Mouse (Mus musculus): ENCODE data around the gene Egflam.
A peak's percentile ranks its signal among the peaks of the same experiment; 100 is the strongest.

Egflam gene

DNA sequence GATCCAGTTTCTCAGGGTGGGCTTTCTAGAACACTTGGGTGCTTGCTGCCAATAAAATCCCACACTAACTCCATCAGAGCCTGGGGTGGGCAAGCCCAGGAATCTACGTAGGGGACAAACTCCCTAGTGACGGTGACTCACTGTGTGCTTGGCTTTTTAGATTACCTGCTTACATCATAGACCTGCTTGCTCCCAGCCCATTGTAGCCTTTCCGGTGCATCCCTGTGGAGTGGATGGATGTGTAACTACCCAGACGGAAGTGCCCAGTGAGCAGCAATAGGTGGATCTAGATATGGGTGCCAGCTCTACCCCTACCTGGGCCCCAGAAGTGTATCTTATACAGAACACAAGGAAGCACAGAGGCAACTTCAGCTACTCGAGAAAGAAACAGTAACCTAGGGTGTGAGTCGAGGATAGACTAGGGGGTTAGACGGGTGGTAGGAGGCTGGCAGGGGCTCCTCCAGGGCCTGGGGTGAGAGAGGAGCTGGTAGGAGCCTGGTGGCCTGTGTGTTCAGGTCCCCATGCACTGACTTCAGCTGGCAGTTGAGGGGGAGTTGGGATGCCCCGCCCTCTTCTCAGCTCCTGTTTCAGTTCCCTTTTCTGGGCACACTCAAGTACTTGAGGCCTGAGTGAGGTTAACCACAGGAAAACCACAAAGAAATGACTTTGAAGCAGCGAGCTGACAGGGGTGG is 181.5 kb downstream of the Egflam start:
- DNase-seq (ENCODE audit: low read depth) = peak; percentile 95

DNA sequence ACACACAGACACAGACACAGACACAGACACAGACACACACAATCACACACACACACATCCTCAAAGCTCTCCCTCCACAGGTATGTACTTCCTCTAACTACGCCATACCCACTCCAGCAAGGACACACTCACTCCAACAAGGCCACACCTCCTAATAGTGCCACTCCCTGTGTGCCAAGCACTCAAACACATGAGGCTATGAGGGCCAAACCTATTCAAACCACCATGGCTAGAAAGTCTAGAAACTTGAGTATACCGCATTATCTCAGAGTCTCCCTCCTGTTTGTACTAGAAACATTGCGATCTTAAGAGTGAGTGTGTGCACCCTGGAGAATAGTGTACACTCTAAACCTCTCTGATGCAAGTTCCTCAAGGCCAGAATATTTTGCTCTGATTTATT is 182.3 kb downstream of the Egflam start:
- no peak for DNase-seq (ENCODE audit: low read depth)

DNA sequence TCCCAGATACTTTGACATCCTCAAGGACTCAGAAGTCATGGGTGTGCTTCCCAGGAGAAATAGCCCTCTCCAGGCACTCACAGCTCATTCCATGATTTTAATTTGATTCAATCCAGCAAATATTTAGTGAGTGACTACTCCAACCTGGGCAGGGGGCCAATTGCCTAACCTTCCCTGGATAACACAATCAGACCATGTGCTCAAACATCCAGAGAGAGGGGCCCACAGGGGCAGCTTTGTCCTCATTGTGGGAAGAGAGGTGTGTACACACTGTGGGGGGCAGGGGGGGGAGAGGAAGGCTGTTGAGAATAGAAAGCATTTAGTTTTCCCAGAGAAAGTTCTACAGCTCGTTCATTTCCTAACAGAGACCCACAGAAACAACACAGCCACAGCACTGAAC is 184.5 kb downstream of the Egflam start:
- no peak for DNase-seq (ENCODE audit: low read depth)

DNA sequence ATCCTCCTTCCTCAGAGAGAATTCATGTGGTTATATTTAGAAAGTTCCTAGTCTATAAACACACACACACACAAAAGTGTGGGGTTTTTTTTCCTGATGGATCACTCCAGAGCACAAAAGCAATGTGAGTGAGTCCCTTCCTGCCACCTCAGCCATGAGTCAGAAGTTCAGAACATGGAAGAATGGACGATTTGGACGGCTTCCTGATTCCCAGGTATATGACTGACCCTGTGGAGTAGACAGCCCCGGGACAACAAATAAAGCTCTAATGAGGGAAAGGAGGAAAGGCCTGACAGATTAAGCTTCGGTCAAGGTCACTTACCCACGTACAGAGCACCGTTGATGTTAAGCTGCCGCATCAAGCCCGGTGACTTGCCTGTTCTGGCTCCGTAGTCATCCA is 190.0 kb downstream of the Egflam start:
- DNase-seq (ENCODE audit: low read depth) = no peak

DNA sequence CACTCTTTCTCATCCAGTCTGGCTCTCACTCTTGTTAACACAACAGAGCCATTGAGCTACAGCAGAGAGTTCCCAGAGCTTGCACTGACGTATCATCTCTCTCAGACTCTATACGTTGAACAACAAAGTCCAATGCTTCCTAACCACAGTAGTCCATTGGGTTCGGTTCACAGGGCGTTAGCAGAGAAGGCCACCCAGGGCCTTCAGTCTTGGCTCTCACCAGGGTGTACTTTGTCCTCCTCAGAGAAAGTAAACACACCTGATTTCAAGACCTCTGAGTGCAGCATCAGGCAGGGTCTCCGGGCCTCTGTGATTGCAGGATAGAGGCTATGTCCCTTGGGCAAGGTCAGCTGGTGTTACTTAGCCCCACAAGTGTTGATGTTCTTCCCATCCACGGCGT is 190.9 kb downstream of the Egflam start:
- no peak for DNase-seq (ENCODE audit: low read depth)

DNA sequence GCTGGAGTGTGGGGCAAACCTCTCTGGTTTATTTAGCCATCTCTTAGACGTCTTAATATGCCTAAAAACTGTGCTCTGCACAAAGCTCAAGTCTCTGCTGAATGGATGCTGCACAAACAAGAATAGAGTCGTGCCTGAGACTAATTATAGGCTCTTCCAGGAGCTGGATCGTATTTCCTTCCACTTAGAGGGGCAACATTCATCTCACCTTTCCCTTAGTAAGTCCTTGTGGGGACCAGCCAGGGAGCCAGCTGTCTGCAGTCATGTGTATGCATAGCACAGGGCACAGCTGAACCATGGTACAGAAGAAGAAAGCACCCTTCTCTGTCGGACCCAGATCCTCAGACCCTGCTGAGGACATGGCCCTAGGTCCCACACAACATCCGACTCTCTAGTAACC is 192.1 kb downstream of the Egflam start:
- DNase-seq (ENCODE audit: low read depth) = no peak

DNA sequence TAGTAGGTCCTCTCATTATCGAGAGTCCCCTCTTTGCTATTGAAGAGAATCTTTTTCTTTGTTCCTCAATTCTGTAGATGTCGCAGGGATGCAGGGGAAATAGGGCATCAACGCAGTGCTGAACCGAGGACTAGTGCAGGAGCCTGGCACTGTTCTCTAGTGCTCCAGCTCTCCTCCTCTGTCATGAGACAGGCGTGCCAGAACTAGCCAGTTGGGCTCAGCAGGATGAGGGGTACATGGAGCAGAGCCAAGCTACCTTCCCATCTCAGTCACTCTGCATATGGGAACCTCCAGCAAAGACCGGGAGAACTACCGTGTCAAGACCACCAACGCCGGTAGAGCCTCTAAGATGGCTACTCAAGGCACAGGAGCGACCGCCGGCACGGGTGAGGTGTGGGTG is 193.3 kb downstream of the Egflam start:
- no peak for DNase-seq (ENCODE audit: low read depth)

DNA sequence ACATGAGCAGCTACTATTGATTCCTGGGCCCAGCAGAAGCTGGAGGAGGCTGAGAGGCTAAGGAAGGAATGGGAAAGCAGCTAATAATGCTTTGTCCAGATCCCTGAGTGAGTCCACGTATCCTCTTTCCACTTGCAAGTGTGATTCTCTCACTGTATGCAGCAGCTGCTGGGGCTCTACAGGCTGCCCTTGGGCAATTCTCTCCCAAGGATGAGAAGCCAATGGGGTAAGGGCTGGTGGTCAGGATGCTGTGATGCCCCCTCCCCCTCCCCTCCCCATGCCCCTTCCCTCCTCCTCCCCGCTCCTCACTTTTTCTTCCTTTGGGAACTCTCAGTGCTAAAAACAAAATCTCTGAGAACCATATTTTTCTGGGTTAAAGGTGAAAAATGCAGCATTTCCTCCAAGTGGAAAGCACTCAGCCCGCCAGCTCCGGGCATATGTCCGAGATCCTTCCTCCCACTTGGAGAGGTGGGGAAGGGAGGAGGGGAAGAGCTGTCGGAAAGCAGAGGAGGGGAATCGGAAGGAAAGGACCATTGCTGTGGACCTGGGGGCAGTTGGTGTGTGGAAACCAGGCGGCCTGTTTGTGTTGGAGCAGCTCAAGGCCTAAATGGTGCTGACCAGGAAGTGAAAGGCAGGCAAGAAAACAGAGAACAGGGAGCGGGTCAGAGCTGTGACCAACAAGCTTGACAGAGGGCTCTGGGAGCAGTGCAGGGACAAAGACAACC is 194.4 kb downstream of the Egflam start:
- DNase-seq (ENCODE audit: low read depth) = no peak

DNA sequence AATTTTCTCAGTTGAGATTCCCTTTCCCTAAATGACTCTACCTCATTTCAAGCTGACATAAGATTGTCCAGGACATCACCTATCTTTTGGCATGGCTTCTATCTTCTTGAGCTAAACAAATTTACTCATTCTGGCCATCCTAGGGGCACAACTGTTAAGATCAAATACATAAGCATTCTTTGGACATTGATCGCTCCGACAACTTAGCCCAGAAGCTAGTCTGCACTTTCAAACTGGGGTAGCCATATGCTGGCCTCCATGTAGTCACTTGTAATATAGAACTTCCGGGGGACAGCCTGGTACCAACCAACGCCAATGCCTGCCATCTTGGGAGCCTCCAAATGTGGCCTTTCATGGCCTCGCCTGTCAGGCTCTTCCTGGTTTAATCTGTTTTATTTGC is 195.2 kb downstream of the Egflam start:
- no peak for DNase-seq (ENCODE audit: low read depth)

DNA sequence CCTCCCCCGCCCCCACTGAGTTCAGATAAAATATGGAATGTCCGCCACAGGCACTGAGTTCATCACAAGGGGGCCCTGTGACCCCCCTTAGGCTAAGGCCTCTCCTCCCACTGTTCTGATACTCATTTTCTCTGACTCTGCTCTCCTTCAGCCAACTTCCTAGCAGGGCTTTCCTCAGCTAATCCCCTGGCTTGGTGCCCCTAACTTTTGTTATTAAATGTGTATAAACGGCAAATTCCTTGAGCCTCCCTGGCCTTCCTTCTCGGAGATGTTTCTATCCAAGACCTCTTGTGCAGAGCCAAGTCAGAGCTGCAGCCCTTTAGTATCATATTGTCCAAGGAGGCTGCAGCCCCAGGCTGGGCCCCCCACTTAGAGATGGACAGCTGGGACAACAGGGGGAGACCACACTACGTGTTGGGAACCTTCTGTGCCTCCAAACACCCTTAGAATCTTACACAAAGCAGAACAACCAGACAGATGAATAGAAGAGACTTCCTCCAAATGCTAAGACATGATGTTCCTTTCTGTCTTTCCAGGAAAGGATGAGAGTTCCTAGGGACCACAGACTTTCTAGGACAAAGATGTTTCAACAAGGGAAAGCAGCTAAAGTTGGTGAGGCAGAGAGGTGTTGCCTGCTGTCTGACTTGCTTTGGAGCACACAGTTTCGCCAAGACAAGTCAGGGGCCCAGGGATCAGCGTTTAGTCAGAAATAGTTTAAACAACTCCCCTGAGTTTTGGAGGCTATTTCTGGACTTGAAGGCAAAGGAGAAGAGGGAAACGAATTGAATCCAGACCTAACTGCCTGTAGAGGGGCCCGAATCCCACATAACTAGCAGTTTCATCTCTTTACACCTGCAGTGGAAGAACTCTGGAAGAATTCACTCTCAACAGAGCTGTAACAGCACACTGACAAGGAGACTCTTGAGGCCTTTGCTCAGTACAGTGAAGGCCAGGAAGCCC is 196.5 kb downstream of the Egflam start:
- no peak for DNase-seq (ENCODE audit: low read depth)

DNA sequence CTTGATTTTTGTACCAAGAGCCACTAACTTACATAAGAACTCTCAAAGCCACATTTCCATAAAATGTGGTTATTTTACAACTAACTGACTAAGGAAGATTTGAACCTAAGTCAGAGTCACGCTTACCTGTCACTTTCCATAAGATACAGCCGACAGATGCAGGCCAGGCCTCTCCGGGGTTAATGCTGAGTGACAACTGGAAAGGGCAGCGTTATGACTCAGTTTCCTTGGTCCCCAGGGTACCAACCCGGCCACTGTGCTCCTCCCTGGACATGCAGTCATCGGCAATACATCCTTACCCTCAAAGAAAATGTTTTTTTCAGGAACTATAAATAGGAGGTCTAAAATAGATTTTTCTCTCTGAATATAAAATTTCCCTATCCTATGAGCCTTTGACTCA is 197.9 kb downstream of the Egflam start:
- no peak for DNase-seq (ENCODE audit: low read depth)

DNA sequence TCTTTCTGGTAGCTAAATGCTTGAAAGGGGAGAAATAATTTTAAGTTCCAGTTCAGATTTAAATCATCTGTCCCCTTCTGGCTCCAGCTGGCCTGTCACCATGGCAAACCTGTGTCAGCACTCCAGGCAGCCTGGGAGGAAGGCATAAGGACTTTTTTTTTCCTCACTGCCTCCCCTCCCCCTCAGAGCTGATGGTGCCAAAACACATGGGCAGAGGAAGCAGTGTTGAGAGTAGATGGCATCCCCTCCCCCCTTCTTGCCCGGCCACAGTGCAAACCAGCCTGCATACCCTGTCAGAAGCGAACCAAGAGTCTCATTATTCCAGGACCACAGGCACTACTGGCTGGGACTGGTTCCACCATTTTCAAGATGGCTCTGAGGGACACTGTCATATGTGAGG is 199.4 kb downstream of the Egflam start:
- DNase-seq (ENCODE audit: low read depth) = no peak

DNA sequence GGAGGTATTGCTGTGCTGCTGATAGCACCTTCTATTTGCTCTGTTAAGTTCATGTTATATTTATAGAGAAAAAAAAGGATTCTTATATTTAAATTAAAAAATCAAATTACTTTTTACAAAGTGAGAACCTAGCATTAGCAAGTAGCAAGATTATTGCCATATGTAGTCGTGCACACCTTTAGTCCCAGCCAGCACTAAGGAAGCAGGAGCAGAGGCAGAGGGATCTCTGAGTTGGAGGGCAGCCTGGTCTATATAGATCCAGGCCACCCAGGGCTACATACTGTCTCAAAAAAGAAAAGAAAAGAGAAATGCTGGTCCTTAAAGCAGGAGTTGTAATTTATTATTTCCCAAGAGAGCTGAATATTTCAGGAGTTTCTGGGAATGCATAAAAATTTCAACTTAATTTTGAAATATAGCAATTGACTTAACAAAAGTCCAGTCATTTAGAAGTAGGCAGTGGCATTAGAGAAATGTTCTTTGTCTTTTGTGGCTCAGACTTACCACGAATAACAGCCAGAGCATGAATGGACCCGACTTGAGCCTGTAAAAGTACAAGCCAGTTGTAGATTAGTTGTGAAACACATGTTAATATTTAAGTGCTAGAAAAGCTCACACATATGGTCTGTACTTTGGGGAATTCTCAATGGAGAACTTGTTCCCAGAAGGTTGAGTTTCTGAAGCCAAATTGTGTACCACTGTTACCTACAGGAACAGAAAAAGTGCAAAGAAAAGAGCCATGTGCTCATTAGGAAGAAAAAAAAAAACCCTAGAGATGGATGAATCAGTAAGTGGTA is 200.3 kb downstream of the Egflam start:
- DNase-seq (ENCODE audit: low read depth) = no peak

DNA sequence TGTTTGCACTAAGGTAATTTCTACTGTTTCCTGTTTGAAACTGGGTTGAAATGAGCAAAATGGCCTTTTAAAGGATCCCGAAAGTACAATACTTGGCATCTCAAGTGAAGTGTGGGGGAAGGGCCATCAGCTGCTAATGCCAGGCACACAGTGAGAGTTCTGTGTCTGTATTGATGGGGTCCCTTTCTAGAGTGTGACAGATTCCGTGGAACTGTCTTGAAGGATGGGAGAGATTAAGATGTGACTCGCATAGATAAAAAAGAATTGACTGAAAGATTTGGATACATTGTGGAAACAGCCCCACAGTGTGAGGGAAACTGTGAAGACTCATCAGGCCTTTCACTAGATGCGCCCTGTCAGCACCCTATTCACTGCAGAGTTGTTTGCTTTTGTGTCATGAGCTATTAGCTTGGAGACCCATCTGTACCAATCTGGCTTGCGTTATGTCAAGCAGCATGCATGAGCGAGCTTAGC is 203.4 kb downstream of the Egflam start:
- no peak for DNase-seq (ENCODE audit: low read depth)

DNA sequence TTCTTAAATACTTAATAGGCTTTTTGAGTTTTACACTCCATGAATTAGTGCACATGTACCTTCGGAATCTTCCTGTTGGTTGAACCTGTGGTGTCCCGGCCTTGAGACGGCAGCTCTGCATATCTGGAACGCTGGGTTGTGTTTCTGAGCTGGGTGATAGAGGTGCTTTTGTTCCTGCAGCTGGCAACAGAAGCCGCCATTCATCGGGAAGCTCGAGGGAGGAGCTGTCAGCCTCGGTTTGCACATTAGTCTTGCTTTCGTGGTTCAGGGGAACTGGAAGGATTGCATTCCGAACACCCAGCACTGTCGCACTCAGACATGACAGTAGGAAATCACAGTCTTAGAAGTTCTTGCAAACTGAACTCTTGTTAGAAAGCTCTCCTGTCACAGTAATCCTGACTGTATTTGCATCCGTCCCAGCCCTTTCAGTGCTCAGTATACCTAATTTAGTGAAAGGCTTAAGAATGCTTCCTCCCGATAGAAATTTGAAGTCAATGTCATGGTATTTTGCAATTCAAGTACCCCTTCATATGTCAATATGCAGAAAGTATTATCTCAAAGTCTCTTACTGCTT is 204.0 kb downstream of the Egflam start:
- no peak for DNase-seq (ENCODE audit: low read depth)

DNA sequence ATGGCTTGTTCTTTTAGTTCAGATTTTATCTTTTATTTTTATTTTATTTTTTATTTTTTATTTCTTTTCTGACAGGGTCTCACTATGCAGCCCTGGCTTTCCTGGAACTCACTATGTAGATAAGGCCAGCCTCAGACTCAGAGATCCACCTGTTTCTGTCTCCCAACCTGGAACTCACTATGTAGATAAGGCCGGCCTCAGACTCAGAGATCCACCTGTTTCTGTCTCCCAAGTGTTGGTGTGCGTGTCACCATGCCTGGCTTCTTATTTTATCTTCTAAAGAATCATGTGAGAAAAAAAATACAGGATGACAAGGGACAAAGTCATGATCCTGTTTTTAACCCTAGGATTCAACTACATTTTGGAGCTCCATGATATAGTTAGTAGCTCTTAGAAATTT is 205.6 kb downstream of the Egflam start:
- no peak for DNase-seq (ENCODE audit: low read depth)

DNA sequence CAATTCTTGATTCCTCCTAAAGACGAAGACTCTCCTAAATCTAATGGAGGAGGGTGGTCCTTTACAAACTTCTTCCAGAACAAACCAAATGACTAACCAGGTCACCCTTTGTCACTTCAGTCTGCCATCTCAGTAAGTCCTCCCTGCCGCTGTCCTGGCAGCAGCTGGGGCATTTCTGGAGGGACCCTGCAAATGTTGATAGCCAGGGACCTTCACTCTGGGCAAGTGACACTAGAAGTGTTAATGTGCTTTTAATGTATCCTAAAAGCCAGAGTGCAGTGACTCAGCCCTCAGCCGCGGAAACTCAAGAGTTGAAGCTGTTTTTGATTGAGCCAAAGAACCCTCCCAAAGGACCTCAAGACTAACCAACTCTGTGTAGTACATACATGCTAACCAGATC is 207.1 kb downstream of the Egflam start:
- no peak for DNase-seq (ENCODE audit: low read depth)

DNA sequence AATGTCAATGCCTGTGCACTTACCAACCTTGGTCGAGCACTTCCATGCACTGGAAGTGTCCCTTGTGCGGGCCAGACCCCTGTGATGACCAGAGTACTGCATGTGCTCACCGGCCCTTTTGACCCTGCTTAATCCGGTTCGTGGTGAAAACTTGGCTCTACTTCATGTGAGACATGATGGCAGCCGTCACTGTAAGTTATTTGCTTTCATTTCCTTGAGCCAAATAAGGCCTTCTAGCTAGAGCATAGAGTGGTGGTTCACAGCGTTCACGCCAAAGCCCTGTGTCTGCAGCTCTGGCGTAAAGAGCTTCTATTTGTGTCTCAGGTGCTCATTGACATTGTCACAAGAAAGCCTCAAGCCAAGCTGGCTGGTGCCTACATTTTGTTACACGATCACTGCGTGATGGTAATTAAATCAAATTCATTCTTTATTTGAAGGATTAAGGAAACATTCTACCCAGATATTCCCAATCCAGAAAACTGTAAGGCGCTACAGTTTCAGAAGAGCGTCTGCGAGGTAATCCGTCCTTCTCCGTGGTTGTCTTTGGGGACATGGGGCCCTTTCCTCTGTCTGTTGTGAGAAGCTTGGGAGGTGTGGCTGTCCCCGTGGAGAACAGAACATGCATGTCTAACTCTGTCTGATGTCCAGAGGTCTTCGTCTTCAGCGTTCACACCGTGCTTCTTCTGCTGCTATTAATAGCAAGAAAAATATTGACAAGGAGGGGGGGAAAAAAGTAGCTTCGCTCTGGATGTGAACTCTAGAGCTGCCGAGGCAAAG is 208.3 kb downstream of the Egflam start:
- DNase-seq (ENCODE audit: low read depth) = no peak

DNA sequence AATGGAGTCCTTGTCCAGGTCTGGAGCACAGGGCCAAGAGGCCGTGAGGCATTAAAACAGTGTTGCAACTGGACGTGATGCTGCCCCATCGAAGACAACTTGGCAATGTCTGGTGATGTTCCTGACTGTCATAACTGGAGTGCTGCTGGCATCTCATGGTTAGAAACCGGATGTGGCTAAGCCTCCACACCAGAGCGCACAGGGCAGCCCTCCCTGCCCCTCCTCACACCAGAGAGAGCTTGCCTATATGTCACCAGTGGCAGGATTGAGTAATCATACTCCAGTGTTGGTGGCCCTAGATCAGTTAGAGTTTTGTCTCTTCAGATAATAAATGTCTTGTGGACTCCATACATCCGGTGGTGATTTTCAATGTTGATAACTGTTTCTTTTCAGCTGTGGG is 210.5 kb downstream of the Egflam start:
- peak; percentile 42 for DNase-seq (ENCODE audit: low read depth)

DNA sequence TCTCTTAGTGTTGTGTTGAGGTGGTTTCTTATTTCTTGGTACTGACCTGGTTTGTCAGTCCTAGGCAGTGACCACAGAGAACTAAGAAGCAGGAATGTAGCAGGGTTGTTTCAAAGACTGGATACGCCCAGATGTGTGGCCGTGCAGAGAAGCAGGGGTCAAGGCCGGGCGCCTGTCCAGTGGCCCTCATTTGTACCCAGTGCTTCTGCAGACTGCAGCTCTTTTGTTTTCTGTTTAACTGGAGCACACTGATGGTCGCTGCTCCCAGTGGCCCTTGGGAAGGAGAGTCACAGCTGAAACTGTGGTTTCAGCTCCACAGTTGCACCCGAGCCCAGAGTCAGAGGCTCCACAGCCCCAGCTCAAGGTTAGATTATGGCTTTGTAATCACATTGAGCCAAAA is 217.6 kb downstream of the Egflam start:
- DNase-seq (ENCODE audit: low read depth) = no peak

DNA sequence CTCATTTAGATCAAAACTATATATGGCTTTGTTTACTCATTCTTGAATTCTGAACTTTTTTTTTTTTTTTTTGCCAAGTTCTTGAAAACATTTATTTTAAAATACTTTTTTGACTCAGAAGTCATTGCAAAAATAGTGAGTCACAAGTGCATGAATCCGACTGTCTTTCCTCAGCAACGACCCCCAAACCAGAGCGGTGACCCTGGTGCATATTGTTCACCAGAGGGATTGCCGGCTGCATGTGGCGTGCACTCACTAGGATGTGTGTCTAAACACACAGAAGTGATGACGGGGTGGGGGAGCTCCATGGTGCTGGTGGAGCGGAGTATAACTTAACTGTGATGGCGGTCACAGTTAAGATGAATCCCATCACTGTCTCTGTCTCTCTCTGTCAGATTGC is 224.4 kb downstream of the Egflam start:
- no peak for DNase-seq (ENCODE audit: low read depth)

All from 416B (cell line).